Mouse (Mus musculus) intestine, embryonic 15.5 days (tissue): ENCODE measurements around the gene Stx16. TPM values are rescaled to one million over a fixed set of nuclear protein-coding genes. Genes with fewer than 3 reads are reported as not detected.

Experiments
- ATAC-seq: fragments of 200-750 bp; cut with Nextera tagmentation; 2 replicates; pipeline ENCODE4 v1.8.0; 2017; ENCODE audit warnings: moderate TSS enrichment, moderate library complexity
- H3K27ac ChIP-seq: fragments of 300-500 bp; sonication (generic); 2 replicates; pipeline ENCODE4 v1.5.1; 2015; ENCODE audit warnings: mild to moderate bottlenecking, inconsistent platforms
- H3K27me3 ChIP-seq: fragments of 300-500 bp; sonication (generic); replicated peaks from 2 replicates; pipeline ENCODE4 v1.6.1; 2015; ENCODE audit warnings: inconsistent platforms
- H3K36me3 ChIP-seq: fragments of 300-500 bp; sonication (generic); 2 replicates; pipeline ENCODE4 v1.6.1; 2015; ENCODE audit warnings: inconsistent platforms
- H3K4me1 ChIP-seq: fragments of 300-500 bp; sonication (generic); replicated peaks from 2 replicates; pipeline ENCODE4 v1.6.1; 2015; ENCODE audit warnings: inconsistent platforms
- H3K4me2 ChIP-seq: fragments of 300-500 bp; sonication (generic); replicated peaks from 2 replicates; pipeline ENCODE4 v1.6.1; 2015; ENCODE audit warnings: mild to moderate bottlenecking, inconsistent platforms
- H3K4me3 ChIP-seq: fragments of 300-500 bp; sonication (generic); replicated peaks from 2 replicates; pipeline ENCODE4 v1.5.1; 2015; ENCODE audit warnings: inconsistent platforms
- H3K9ac ChIP-seq: fragments of 300-500 bp; sonication (generic); 2 replicates; pipeline ENCODE4 v1.6.1; 2015; ENCODE audit warnings: inconsistent platforms
- H3K9me3 ChIP-seq: fragments of 300-500 bp; sonication (generic); 2 replicates; pipeline ENCODE4 v1.6.1; 2016; ENCODE audit warnings: inconsistent platforms
- whole genome bisulfite sequencing: fragments of 180-500 bp; shearing (Covaris S2); methylation state at CpG from one replicate; pipeline ENCODE4 v1.1.7; 2015; 5-methylcytosine and 5-hydroxymethylcytosine counted together
- polyA plus RNA-seq: library from polyadenylated mRNA; unstranded; fragments of >200 nt; fragmentation: Nextera tagmentation; extraction: Ambion mirVana; gene quantifications from 2 replicates; pipeline ENCODE4 v1.2.1, GENCODE M21; 2015

The Stx16 gene
- polyA plus RNA-seq, 1 experiment from 2014 or later: 8.5 TPM

DNA sequence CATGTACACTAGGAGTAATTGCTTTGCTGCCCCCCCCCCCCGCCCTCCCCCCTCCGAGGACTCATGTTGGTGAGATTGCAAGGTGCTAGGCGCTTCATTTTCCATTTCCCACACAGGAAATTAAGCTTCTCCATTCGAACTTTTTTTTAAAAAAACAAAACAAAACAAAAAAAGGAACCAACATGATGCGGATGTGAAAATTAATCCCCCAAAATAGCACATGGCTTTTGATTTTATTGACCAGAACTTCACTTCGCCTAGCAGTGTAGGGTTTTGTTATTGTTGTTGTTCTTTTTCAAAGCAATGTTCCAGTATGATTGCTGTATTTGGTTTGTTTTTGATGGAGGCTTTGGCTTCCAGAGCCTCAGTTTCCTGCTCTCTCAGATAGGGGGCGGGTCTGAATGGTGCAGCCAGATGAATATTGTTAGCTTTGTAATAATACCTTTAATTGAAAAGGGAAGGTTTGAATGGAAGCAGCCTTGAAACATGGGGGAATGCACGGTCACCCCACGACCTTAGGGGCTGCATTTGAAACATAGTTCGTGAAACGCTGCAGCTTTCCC lies 1.7 kb downstream of the Stx16 start:
- Histone ChIP-seq H3K27me3 (no peaks in the 10 kb centered on the region), H3K9me3 (no peaks in the 10 kb centered on the region), H3K36me3 (no peaks in the 10 kb centered on the region), H3K9ac (peak overlapping the region; percentile 40), H3K4me1 (peaks cover 19% of the 10 kb centered on the region), H3K4me3 (peak overlapping the region; percentile 74), H3K27ac (peak overlapping the region; percentile 97; the same call in 1 of the 2 replicates), H3K4me2 (peak overlapping the region; percentile 87)
- ATAC-seq: no peak
- WGBS: 9% methylated on average over 11 of the region's 11 CpGs

DNA sequence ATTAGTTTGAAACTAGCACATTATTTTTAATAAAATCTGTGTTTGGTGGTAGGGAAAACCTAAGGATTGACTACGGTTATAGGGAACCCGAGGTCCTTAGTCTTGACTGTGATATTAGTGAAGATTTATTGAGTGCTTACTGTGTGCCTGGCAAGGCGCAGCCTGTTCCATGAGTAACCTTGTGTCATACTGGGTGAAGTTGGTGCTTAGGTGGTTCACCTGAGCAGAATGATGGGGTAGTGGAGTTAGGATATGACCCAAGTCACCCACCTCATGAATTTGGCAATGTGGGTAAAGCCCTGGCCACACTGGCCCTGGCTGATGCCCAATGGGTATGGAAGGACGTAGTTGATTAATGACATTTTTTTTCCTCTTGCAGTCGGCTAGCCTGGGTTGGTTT lies 5.7 kb downstream of the Stx16 start:
- Histone ChIP-seq H3K9me3 (no peaks in the 10 kb centered on the region), H3K4me3 (no peak overlapping the region), H3K4me1 (peaks cover 13% of the 10 kb centered on the region), H3K27me3 (no peaks in the 10 kb centered on the region), H3K9ac (no peak overlapping the region), H3K27ac (0 out of 2 replicates have a peak overlapping the region, but pooled peaks have one; percentile 44), H3K4me2 (no peak overlapping the region), H3K36me3 (no peaks in the 10 kb centered on the region)
- 62% methylated on average over 5 of the region's 5 CpGs for WGBS
- ATAC-seq: no peak

- Histone ChIP-seq H3K27me3 (no peaks in the 10 kb centered on the region), H3K4me1 (peaks cover 13% of the 10 kb centered on the region), H3K4me2 (no peak overlapping the region), H3K4me3 (no peak overlapping the region), H3K36me3 (no peaks in the 10 kb centered on the region), H3K9me3 (no peaks in the 10 kb centered on the region), H3K27ac (no peak overlapping the region), H3K9ac (no peak overlapping the region)
- ATAC-seq: no peak
- WGBS: 46% methylated on average over 3 of the region's 3 CpGs
Measured at GRCm38 (mm10) chr2:174082380-174082918, 6.3 kb downstream of the Stx16 start.

DNA sequence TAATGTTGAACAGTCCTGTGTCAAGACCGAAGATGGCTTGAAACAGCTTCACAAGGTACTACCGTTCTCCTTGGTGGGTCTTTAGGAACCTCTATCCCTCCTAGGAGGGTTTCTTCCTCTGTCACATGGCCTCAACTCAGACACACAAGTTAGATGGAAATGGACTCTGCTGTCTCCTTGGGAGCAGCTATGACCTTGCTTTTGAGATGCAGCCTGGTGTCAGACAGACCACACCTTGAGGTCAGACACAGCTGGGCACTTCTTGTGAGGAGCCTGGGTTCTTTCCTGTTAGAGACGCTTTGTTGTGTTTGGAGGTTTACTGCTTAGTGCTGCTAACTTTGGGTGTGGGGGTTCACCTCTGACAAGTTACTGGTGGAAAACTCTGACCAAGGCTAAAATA lies 19.0 kb downstream of the Stx16 start:
- no peak overlapping the region for H3K4me3 ChIP-seq
- H3K36me3 ChIP-seq: peaks cover 8% of the 10 kb centered on the region; the same call in 1 of the 2 replicates
- no peaks in the 10 kb centered on the region for H3K9me3 ChIP-seq
- H3K4me2 ChIP-seq: no peak overlapping the region
- H3K27me3 ChIP-seq: no peaks in the 10 kb centered on the region
- WGBS: 91% methylated on average over 3 of the region's 3 CpGs
- H3K4me1 ChIP-seq: no peaks in the 10 kb centered on the region
- ATAC-seq: no peak
- H3K9ac ChIP-seq: no peak overlapping the region
- H3K27ac ChIP-seq: no peak overlapping the region

DNA sequence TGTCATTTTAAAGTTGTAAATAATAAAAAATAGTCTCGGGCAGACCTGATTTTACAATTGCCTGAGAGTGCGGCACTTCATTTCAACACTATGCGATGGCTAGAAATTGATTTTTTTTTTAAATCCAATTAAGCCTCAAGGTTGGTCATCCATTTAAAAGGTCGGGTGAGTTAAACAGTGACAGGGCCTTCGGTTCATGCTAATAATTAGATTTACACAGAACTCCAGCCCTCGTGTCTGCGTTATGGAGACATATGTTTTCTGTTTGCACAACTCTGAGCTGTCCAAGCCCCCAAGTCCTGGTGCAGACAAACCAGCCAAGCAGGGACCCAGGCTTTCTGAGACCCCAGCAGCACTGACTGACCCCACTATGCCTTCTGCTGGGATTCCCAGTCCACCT lies 26.3 kb downstream of the Stx16 start:
- Histone ChIP-seq H3K27me3 (no peaks in the 10 kb centered on the region), H3K9me3 (no peaks in the 10 kb centered on the region), H3K36me3 (no peaks in the 10 kb centered on the region), H3K4me1 (no peaks in the 10 kb centered on the region), H3K27ac (no peak overlapping the region), H3K9ac (no peak overlapping the region), H3K4me2 (no peak overlapping the region), H3K4me3 (no peak overlapping the region)
- 60% methylated on average over 7 of the region's 7 CpGs for whole genome bisulfite sequencing
- ATAC-seq: peak; percentile 18; the same call in 1 of the 2 replicates

GRCm38 (mm10) chr2:174103527-174103926 lies 27.4 kb downstream of the Stx16 start:
- H3K27ac ChIP-seq: no peak overlapping the region
- no peak overlapping the region for H3K4me2 ChIP-seq
- H3K9ac ChIP-seq: no peak overlapping the region
- no peaks in the 10 kb centered on the region for H3K36me3 ChIP-seq
- no peak for ATAC-seq
- no peak overlapping the region for H3K4me3 ChIP-seq
- WGBS: 81% methylated on average over 4 of the region's 4 CpGs
- H3K9me3 ChIP-seq: no peaks in the 10 kb centered on the region
- H3K27me3 ChIP-seq: no peaks in the 10 kb centered on the region
- no peaks in the 10 kb centered on the region for H3K4me1 ChIP-seq

GRCm38 (mm10) chr2:174107375-174107774 lies 31.3 kb downstream of the Stx16 start:
- Histone ChIP-seq H3K4me3 (no peak overlapping the region), H3K36me3 (no peaks in the 10 kb centered on the region), H3K4me1 (peaks cover 11% of the 10 kb centered on the region), H3K27ac (no peak overlapping the region), H3K9me3 (no peaks in the 10 kb centered on the region), H3K4me2 (no peak overlapping the region), H3K27me3 (no peaks in the 10 kb centered on the region), H3K9ac (no peak overlapping the region)
- ATAC-seq: no peak
- 60% methylated on average over 3 of the region's 3 CpGs for WGBS

DNA sequence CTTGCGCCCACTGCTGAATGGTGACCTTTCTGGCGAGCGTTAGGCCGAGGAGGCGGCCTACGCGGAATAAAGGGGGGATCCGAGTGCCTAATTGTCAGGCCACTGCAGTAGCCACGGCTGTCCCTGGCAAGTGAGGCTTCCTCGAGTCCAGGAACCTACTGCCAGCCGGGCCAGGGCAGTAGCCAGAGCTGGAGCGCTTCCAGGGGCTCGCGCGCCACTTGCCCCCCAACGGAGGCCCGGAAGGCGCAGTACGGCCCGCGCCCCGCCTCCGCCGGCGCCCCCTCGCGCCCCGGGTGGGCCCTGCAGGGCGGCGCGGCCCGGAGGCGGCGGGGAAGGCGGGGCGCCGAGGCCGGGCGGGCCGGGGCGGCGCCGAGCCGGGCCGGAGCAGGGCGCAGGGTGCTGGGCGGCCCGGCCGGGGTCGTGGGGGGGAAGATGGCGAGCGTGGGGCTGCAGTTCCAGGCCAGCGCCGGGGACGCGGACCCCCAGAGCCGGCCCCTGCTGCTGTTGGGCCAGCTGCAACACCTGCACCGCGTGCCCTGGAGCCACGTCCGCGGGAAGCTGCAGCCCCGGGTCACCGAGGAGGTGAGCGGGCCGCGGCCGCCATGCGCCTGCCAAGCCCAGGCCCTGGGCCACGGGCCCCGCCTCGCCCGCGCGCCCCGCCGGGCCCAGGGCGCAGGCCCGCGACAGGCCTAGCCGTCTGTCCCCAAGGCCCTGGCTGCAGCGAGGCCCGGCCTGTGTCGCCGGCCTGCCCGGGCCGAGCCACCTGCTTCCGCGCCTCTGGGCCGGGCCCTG lies 34.1 kb downstream of the Stx16 start, which contains the start of gene Npepl1:
Npepl1 (plus strand) TSS at position 359 of the 792 bp plus-strand sequence.
- Histone ChIP-seq H3K9ac (peak within 1 kb of the TSS; percentile 67), H3K4me1 (peaks cover 11% of the 10 kb centered on the region), H3K27me3 (no peaks in the 10 kb centered on the region), H3K9me3 (no peaks in the 10 kb centered on the region), H3K4me3 (peak within 1 kb of the TSS; percentile 62), H3K4me2 (peak within 1 kb of the TSS; percentile 84), H3K36me3 (0 out of 2 replicates have a peak, but pooled peaks cover 5% of the 10 kb centered on the region), H3K27ac (peak within 1 kb of the TSS; percentile 30)
- peak; percentile 95 for ATAC-seq
- 2% methylated on average over 87 of the region's 90 CpGs for WGBS

DNA sequence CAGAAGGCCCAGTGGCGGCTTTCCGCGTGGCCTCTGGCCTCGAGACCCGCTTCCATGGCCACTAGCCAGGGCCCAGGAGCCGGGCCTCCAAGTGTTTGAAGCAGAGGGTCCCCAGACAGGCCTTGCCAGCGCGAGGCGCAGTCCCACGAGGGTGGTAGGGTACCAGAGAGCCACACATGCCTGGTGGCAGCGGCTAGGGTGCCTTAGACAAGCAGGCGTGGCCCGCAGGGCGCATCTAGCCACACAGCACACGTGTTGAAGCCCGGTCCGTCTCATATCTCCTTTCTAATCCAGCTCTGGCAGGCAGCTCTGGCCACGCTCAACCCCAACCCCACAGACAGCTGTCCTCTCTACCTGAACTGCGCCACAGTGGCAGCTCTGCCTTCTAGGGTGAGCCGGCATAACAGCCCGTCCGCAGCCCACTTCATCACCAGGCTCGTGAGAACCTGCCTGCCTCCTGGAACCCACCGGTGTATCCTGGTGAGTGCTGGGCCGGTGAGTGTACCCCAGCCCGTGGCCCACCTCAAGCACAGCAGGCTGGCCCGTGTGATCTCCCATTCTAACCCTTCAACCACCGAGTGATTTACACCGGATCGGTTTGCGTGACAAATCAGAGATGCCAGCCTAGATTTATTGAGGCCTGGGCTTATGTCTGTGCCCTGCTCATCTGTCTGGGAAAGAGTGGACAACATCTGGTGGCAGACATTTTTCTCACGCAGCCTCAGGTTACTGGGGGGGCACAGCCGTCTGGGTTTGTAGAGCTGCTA lies 34.9 kb downstream of the Stx16 start:
- no peaks in the 10 kb centered on the region for H3K27me3 ChIP-seq
- H3K9ac ChIP-seq: peak overlapping the region; percentile 67
- H3K36me3 ChIP-seq: 0 out of 2 replicates have a peak, but pooled peaks cover 5% of the 10 kb centered on the region
- peak; percentile 65 for ATAC-seq
- H3K9me3 ChIP-seq: no peaks in the 10 kb centered on the region
- peak overlapping the region; percentile 84 for H3K4me2 ChIP-seq
- WGBS: 49% methylated on average over 33 of the region's 33 CpGs
- H3K4me3 ChIP-seq: peak overlapping the region; percentile 62
- H3K4me1 ChIP-seq: peaks cover 11% of the 10 kb centered on the region
- peak overlapping the region; percentile 30 for H3K27ac ChIP-seq

GRCm38 (mm10) chr2:174112931-174113330 lies 36.8 kb downstream of the Stx16 start:
- Histone ChIP-seq H3K9ac (no peak overlapping the region), H3K9me3 (no peaks in the 10 kb centered on the region), H3K4me3 (no peak overlapping the region), H3K27ac (no peak overlapping the region), H3K4me2 (no peak overlapping the region), H3K27me3 (no peaks in the 10 kb centered on the region), H3K36me3 (peaks cover 12% of the 10 kb centered on the region; the same call in 1 of the 2 replicates), H3K4me1 (peaks cover 11% of the 10 kb centered on the region)
- WGBS: 81% methylated on average over 18 of the region's 18 CpGs
- no peak for ATAC-seq

DNA sequence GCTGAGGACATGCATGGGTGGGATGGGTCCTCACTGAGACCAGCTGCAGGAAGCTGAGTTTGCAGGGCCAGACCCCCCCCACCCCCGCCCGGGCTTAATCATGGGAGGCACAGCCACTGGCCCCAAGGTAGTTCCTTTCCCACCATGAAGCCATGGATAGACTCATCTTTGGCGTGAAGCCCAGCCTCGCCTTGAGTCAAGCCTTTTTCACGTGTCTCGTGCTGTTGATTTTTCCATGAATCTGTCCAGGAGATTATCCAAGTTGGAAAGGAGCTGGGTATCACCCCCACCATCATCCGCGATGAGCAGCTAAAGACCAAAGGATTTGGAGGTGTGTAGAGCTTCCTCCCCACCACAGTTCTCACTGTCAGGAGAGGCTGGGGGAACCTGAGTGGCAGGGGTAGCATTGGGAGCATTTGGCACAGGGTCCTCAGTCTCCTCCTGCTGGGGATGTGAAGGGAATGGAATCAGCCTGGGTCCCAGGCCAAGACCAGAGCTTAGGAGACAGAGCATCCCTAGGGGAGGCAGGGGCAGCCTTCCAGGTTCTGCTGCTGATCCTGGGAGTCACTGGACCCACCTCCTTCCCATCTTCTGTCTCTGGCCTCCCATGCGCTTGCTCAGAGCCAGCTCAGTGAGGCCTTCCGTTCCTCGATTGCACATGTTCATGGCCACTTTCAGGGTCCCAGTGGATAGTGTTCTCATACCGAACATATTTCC lies 38.2 kb downstream of the Stx16 start:
- Histone ChIP-seq H3K9me3 (no peaks in the 10 kb centered on the region), H3K4me3 (no peak overlapping the region), H3K4me2 (no peak overlapping the region), H3K4me1 (peaks cover 11% of the 10 kb centered on the region), H3K9ac (no peak overlapping the region), H3K36me3 (peaks cover 12% of the 10 kb centered on the region; the same call in 1 of the 2 replicates), H3K27ac (no peak overlapping the region), H3K27me3 (no peaks in the 10 kb centered on the region)
- 85% methylated on average over 12 of the region's 12 CpGs for WGBS
- no peak for ATAC-seq
